Mouse (Mus musculus) liver, embryonic 12.5 days (tissue): ENCODE results near the gene Nek1. TPM values are rescaled to one million over a fixed set of nuclear protein-coding genes. Genes with fewer than 3 reads are reported as not detected.

Experiments
- ATAC-seq: fragments of 200-750 bp; cut with Nextera tagmentation; 2 replicates; pipeline ENCODE4 v1.8.0; 2017; ENCODE audit warnings: moderate number of reproducible peaks, mild to moderate bottlenecking, moderate library complexity
- H3K27ac ChIP-seq: fragments of 300-500 bp; sonication (generic); 2 replicates; pipeline ENCODE4 v1.5.1; 2016; ENCODE audit warnings: mild to moderate bottlenecking
- H3K27me3 ChIP-seq: fragments of 300-500 bp; sonication (generic); replicated peaks from 2 replicates; pipeline ENCODE4 v1.6.1; 2016; ENCODE audit warnings: mild to moderate bottlenecking, moderate library complexity
- H3K36me3 ChIP-seq: fragments of 300-500 bp; sonication (generic); 2 replicates; pipeline ENCODE4 v1.6.1; 2016; ENCODE audit warnings: mild to moderate bottlenecking, moderate library complexity
- H3K4me1 ChIP-seq: fragments of 300-500 bp; sonication (generic); 2 replicates; pipeline ENCODE4 v1.6.1; 2016
- H3K4me2 ChIP-seq: fragments of 300-500 bp; sonication (generic); 2 replicates; pipeline ENCODE4 v1.6.1; 2016; ENCODE audit warnings: mild to moderate bottlenecking, moderate library complexity
- H3K4me3 ChIP-seq: fragments of 300-500 bp; sonication (generic); 2 replicates; pipeline ENCODE4 v1.5.1; 2016; ENCODE audit warnings: mild to moderate bottlenecking, moderate library complexity
- H3K9ac ChIP-seq: fragments of 300-500 bp; sonication (generic); 2 replicates; pipeline ENCODE4 v1.6.1; 2016; ENCODE audit warnings: mild to moderate bottlenecking, moderate library complexity
- H3K9me3 ChIP-seq: fragments of 300-500 bp; sonication (generic); replicated peaks from 2 replicates; pipeline ENCODE4 v1.6.1; 2016; ENCODE audit warnings: mild to moderate bottlenecking, moderate library complexity
- WGBS: fragments of 180-500 bp; shearing (Covaris S2); methylation state at CpG from one replicate; pipeline ENCODE4 v1.1.7; 2016; ENCODE audit not compliant: insufficient replicate concordance; 5-methylcytosine and 5-hydroxymethylcytosine counted together
- polyA plus RNA-seq: library from polyadenylated mRNA; unstranded; fragments of >200 nt; fragmentation: Nextera tagmentation; extraction: Ambion mirVana; gene quantifications from 2 replicates; pipeline ENCODE4 v1.2.1, GENCODE M21; 2016

Nek1 gene
- polyA plus RNA-seq, result 10.1 and 10.6 TPM in 2 replicates

DNA sequence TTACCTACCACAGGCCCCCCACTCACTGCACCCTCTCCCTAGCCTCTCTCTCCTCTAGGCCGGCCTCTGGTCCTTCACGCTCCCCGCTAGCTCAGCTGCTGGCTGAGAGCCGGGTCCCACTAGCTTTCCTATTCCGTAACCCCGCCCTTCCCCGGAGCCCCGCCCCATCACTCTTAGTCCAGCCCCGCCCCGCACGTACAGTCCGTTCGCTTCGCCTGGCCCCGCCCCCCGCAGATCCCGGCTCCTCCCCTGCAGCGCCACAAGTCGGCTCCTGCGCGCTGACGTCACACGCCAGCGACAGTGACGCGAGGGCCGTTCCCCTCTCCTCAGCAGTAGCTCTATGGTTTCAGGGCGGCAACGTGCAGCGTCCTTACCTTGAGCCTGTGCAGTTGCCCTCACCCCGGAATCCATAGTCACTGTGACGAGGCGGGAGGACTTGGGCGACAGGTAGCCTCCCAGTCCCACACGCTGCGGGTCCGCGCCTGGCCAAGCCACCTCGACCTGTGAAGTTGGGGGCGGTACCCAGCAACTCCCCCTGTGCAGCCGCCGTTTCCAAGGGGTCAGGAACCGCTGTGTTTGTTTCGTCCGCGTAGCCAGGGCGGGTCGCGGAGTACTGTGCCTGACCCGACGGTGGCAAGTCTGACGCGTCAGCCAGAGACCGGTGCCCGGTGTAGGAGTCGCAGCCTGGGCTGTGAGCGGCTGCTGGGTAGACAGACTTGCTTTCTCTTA is at the start of gene Nek1:
TSS of gene Nek1 (plus strand) at position 286 of the 729 bp plus-strand sequence.
- Histone ChIP-seq H3K9ac (peak within 1 kb of the TSS; percentile 83), H3K27me3 (no peaks in the 10 kb centered on the region), H3K4me2 (peak within 1 kb of the TSS; percentile 78), H3K36me3 (peaks cover 3% of the 10 kb centered on the region), H3K4me1 (peaks cover 23% of the 10 kb centered on the region), H3K9me3 (0 out of 2 replicates have a peak, but pooled peaks cover 3% of the 10 kb centered on the region), H3K27ac (peak within 1 kb of the TSS; percentile 97), H3K4me3 (peak within 1 kb of the TSS; percentile 83)
- WGBS, result under 1% methylated on average over 57 of the region's 57 CpGs
- ATAC-seq, result peak; percentile 93

DNA sequence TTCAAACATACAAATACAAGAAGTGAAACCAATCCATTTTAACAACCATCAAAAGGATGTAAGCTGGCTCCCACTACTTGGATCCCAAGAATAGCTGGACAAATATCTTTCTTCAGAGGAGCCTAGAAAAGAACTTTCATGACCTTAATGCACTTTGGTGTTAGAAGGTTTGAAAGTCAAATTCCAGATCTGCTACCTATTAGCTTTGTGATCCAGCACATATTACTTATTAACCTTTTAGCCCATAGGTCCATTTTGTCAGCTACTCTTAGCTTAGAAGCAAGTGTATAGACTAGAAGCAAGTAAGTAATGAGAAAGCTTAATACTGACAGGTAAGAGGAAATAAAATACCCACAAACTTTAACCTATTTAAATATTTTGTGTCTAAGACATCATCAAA is 45.5 kb upstream of the Nek1 start:
- H3K9me3 ChIP-seq, result no peaks in the 10 kb centered on the region
- no peak overlapping the region for H3K4me2 ChIP-seq
- H3K27me3 ChIP-seq, result no peaks in the 10 kb centered on the region
- H3K27ac ChIP-seq, result no peak overlapping the region
- peaks cover 52% of the 10 kb centered on the region for H3K4me1 ChIP-seq
- no peak overlapping the region for H3K9ac ChIP-seq
- H3K4me3 ChIP-seq, result no peak overlapping the region
- H3K36me3 ChIP-seq, result no peaks in the 10 kb centered on the region
- ATAC-seq, result no peak

DNA sequence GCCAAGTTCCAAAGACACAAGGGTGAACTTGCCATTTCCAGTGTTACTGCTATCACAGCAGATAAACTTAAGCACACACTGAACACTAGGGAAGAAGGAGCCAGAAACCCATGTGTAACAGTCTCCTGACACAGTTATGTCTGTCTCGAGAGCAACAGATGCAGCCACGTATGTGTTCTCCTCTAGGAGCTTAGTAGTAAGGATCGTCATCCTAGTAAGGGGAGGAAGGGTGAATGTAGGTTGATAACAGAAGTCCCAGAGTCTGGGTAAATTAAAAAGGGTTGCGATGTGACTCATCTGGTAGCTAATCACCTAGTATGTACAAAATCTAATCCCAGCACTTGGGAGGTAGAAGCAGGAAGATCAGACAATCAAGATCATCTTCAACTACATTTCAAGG is 43.1 kb upstream of the Nek1 start:
- Histone ChIP-seq H3K4me3 (no peak overlapping the region), H3K27me3 (no peaks in the 10 kb centered on the region), H3K9ac (no peak overlapping the region), H3K4me2 (peak overlapping the region; percentile 31), H3K27ac (peak overlapping the region; percentile 46), H3K4me1 (peaks cover 52% of the 10 kb centered on the region), H3K9me3 (no peaks in the 10 kb centered on the region), H3K36me3 (no peaks in the 10 kb centered on the region)
- WGBS, result 36% methylated on average over 4 of the region's 4 CpGs
- no peak for ATAC-seq

DNA sequence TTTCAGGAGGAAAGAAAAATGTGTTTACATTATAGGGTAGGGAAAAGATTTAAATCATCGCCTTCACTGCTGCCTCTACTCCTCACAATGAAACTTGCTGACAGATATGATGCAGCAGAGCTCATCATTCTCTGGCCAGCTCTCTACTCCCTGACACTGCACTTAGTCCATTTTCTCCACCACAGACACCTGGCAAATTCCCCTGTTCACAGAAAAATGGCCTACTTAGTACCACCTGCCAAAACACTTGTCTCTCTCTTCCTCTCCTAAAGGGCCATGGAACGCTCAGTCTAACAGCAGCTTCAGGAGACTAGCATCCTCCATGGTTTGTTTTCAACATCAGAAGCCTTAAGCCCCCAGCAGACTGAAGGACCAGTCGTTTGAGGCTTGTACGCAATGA is 41.7 kb upstream of the Nek1 start:
- H3K4me3 ChIP-seq, result peak overlapping the region; percentile 23

DNA sequence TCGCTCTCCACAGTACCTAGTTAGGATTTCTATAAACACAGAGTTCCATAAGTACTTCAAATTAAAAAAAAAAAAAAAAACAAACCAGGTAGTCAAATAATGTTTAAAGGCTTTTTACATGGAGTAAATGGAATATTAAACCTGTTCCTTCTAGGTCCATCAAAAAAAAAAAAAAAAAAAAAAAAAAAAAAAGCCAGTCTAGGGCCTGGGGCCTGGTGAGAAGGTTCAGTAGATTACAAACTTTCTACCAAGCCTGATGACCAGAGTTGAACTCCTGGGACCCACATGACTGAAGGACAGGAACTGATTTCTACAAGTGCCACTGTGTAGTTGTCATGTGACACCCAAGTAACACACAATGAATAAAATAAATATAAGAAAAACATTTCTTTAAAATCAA is 41.2 kb upstream of the Nek1 start:
- Histone ChIP-seq H3K27ac (peak overlapping the region; percentile 53; the same call in 1 of the 2 replicates), H3K9ac (peak overlapping the region; percentile 27; the same call in 1 of the 2 replicates), H3K36me3 (no peaks in the 10 kb centered on the region), H3K4me2 (peak overlapping the region; percentile 67), H3K27me3 (no peaks in the 10 kb centered on the region), H3K9me3 (no peaks in the 10 kb centered on the region), H3K4me1 (peaks cover 60% of the 10 kb centered on the region), H3K4me3 (peak overlapping the region; percentile 56)
- ATAC-seq, result no peak
- 97% methylated on average over 1 of the region's 1 CpGs for WGBS

More for the DNA sequence above, 41.7 kb upstream of the Nek1 start:
- no peaks in the 10 kb centered on the region for H3K27me3 ChIP-seq
- peak overlapping the region; percentile 39; the same call in 1 of the 2 replicates for H3K9ac ChIP-seq
- ATAC-seq, result no peak
- H3K4me1 ChIP-seq, result peaks cover 55% of the 10 kb centered on the region
- H3K27ac ChIP-seq, result peak overlapping the region; percentile 70
- no peaks in the 10 kb centered on the region for H3K36me3 ChIP-seq
- H3K9me3 ChIP-seq, result no peaks in the 10 kb centered on the region
- peak overlapping the region; percentile 48 for H3K4me2 ChIP-seq
- WGBS, result 79% methylated on average over 4 of the region's 4 CpGs

DNA sequence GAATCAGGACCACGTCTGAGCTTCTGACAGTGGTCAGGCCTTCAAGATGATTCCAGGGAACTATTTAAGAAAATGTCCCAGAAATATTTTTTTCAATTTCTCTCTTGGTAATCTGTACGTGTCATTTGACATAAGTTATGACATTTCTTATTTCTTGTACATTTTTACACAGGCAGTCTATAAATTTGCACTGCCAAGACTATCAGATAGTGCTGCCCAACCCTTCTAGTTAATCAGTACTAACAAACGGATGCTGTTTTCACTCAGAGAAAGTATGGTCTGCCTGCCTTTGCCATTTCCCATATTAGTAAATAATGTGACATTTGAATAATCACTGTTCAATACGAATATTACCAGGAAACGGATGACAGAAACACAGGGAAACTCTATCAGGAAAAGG is 40.2 kb upstream of the Nek1 start:
- H3K36me3 ChIP-seq, result no peaks in the 10 kb centered on the region
- H3K4me2 ChIP-seq, result peak overlapping the region; percentile 67
- ATAC-seq, result no peak
- peaks cover 64% of the 10 kb centered on the region for H3K4me1 ChIP-seq
- WGBS, result 32% methylated on average over 5 of the region's 5 CpGs
- H3K4me3 ChIP-seq, result peak overlapping the region; percentile 56
- no peaks in the 10 kb centered on the region for H3K9me3 ChIP-seq
- no peaks in the 10 kb centered on the region for H3K27me3 ChIP-seq
- H3K27ac ChIP-seq, result peak overlapping the region; percentile 86
- peak overlapping the region; percentile 58 for H3K9ac ChIP-seq

DNA sequence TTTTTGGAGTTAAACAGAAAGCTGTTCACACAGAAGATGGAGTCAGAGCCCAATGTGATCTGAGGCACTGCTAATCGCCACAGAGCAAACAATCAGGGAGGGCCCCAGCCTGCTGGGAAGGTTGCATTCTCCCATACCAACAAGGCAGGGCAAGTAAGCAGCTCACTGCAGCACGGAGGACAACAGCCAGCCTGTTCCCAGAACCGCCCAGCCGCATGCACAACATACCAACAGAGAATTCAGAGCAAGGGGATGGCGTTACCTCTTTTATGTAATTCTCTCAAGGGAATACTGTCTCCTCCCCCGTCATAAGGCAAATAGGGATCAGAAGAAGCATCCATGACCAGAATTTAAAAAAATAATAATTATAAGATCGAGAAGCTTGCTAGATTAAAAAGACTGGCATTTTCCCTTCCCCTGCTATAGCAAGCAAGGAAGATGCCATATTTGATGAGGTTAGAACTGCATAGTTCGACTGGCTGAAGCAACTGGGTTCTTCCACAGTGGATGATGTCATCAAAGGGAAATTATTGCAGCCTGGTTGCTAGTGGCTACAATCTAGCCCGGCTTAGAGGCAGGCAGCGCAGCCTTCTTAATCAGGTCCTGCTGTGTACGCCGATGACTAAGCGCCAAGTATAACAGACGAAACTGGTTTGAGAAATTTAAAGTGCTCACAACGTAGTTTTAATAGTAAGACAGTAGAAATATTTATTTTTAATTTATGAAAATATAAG is 38.5 kb upstream of the Nek1 start:
- Histone ChIP-seq H3K9me3 (no peaks in the 10 kb centered on the region), H3K27me3 (no peaks in the 10 kb centered on the region), H3K36me3 (no peaks in the 10 kb centered on the region), H3K4me2 (peak overlapping the region; percentile 75), H3K27ac (peak overlapping the region; percentile 96), H3K4me1 (peaks cover 65% of the 10 kb centered on the region), H3K9ac (peak overlapping the region; percentile 77), H3K4me3 (peak overlapping the region; percentile 60)
- peak; percentile 90 for ATAC-seq
- 5% methylated on average over 15 of the region's 15 CpGs for WGBS

DNA sequence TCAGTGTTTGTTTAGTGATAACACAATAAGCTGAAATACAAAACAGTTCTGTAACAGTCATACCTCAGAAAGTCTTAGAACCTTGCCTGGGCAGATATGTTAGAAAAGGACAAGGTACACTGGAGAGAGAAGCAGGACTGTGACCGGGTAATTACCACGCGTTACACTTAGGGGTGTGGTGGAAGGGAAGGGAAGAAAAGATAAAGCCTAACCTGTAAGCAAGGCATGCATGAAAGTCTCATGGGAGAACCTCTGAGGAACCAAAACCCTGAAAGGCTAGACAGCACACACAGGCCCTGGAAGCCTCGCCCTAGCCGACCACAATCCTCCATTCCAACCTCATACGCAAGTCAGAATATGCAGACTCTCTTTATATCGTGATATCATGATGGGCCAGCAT is 36.1 kb upstream of the Nek1 start:
- Histone ChIP-seq H3K4me2 (peak overlapping the region; percentile 62), H3K4me3 (peak overlapping the region; percentile 24), H3K9me3 (no peaks in the 10 kb centered on the region), H3K36me3 (no peaks in the 10 kb centered on the region), H3K4me1 (peaks cover 54% of the 10 kb centered on the region), H3K27ac (peak overlapping the region; percentile 96), H3K27me3 (no peaks in the 10 kb centered on the region), H3K9ac (peak overlapping the region; percentile 68)
- peak; percentile 81 for ATAC-seq
- WGBS, result 26% methylated on average over 7 of the region's 7 CpGs

DNA sequence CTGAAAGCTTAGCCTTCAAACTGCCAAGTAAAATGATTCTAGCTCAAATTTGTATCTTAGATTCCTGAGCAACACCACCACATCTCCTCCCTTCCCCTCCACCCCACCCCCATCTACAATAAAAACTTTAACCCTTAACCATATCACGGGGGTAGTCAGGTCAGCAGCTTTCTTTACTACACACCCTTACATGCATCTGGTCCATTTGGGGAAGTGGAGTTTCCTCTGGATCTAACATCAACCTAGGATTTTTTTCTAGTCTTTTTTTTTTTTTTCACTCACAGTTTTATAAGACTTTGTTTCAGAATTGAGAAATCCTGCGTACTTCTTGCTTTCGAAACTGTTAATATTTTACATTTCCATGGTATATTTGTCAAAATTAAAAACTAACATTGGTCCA is 30.2 kb upstream of the Nek1 start:
- Histone ChIP-seq H3K27me3 (no peaks in the 10 kb centered on the region), H3K9ac (no peak overlapping the region), H3K9me3 (no peaks in the 10 kb centered on the region), H3K4me1 (peaks cover 61% of the 10 kb centered on the region), H3K36me3 (no peaks in the 10 kb centered on the region), H3K4me2 (no peak overlapping the region), H3K4me3 (no peak overlapping the region), H3K27ac (no peak overlapping the region)
- WGBS, result 69% methylated on average over 3 of the region's 3 CpGs
- ATAC-seq, result no peak

DNA sequence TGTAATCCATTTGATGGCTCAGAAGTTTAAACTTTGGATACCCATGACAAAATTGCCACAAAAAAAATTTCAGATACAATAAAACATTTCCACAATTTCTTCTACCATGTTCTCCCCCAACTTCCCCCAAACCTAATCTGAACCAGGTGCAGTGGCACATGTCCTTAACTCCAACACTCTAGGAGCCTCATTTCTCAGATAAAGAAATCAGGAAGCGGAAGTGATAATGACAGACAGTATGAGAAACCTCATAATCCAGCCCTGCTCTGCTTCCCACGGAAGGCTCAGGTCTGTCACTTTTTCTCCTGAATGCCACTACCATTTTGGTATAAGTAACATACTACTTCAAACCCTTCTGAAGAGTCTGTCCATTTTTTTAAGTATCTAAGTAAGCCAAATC is 29.1 kb upstream of the Nek1 start:
- H3K27me3 ChIP-seq, result no peaks in the 10 kb centered on the region
- peak; percentile 41; the same call in 1 of the 2 replicates for ATAC-seq
- peaks cover 63% of the 10 kb centered on the region for H3K4me1 ChIP-seq
- WGBS, result 28% methylated on average over 2 of the region's 2 CpGs
- H3K9ac ChIP-seq, result no peak overlapping the region
- H3K36me3 ChIP-seq, result no peaks in the 10 kb centered on the region
- no peak overlapping the region for H3K4me3 ChIP-seq
- no peaks in the 10 kb centered on the region for H3K9me3 ChIP-seq
- H3K4me2 ChIP-seq, result no peak overlapping the region
- 0 out of 2 replicates have a peak overlapping the region, but pooled peaks have one; percentile 14 for H3K27ac ChIP-seq

DNA sequence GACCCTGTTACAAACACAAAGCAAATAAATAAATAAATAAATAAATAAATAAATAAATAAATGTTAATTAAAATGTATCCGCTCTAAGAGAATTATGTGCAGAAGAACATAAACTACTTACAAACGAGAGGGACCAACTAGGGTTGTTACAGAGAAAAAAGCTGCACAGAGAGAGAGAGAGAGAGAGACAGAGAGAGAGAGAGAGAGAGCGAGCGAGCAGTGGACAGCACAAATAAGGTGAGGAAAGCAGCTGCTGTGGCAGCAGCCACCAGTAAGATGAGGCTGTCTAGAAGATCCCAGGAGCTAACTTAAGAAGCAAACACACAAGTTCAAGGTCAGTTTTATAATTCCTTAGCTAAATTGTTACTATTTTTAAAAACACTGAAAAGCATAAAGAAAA is 28.5 kb upstream of the Nek1 start:
- Histone ChIP-seq H3K9me3 (no peaks in the 10 kb centered on the region), H3K27me3 (no peaks in the 10 kb centered on the region), H3K4me2 (no peak overlapping the region), H3K36me3 (no peaks in the 10 kb centered on the region), H3K27ac (no peak overlapping the region), H3K4me3 (no peak overlapping the region), H3K9ac (no peak overlapping the region), H3K4me1 (peaks cover 69% of the 10 kb centered on the region)
- 68% methylated on average over 4 of the region's 4 CpGs for WGBS
- ATAC-seq, result no peak

DNA sequence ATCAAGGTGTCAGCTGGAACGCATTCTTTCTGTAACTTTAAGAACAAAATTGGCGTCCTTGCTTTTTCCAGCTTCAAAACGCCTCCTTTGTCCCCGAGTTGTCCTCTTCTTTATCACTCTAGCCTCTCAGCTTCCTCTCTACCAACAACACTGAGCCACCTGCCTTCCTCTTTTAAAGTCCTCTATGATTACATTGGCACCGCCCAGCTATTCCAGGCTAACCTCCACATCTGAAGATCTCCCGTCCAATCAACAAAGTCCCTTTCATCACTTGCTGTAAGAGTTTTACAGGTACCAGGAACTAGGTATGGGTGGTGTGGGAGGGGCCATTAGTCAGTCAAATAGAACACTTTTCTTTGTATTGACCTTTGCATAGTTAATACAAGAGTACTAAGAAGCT is 27.7 kb upstream of the Nek1 start:
- Histone ChIP-seq H3K4me2 (peak overlapping the region; percentile 34), H3K27ac (peak overlapping the region; percentile 23; the same call in 1 of the 2 replicates), H3K9ac (no peak overlapping the region), H3K4me1 (peaks cover 76% of the 10 kb centered on the region), H3K9me3 (no peaks in the 10 kb centered on the region), H3K4me3 (no peak overlapping the region), H3K27me3 (no peaks in the 10 kb centered on the region), H3K36me3 (no peaks in the 10 kb centered on the region)
- peak; percentile 30; the same call in 1 of the 2 replicates for ATAC-seq
- 24% methylated on average over 6 of the region's 6 CpGs for WGBS
